Mouse (Mus musculus) lung, adult 2 months (tissue): ENCODE data around the gene Prpf38a. TPM values are rescaled to one million over a fixed set of nuclear protein-coding genes. Genes with fewer than 3 reads are reported as not detected.

ENCODE experiments used
- DNase-seq: peaks from one replicate; pipeline ENCODE4 v3.0.0; 2022
- H3K4me1 ChIP-seq: fragments of 200-500 bp; 2 replicates; pipeline ENCODE4 v1.6.1; 2011; ENCODE audit warnings: low read length; ENCODE audit not compliant: control insufficient read depth, insufficient read depth
- H3K4me3 ChIP-seq: fragments of 200-500 bp; replicated peaks from 2 replicates; pipeline ENCODE3; 2011; ENCODE audit warnings: low read depth, mild to moderate bottlenecking, control low read depth, low read length; ENCODE audit errors: extremely low read depth
- CTCF ChIP-seq: fragments of 200-500 bp; IDR thresholded peaks from 2 replicates; pipeline ENCODE4 v1.5.1; 2011; ENCODE audit warnings: mild to moderate bottlenecking, low read length, control low read depth; ENCODE audit not compliant: insufficient read depth
- POLR2A ChIP-seq: fragments of 200-500 bp; IDR thresholded peaks from 2 replicates; pipeline ENCODE4 v1.6.1; 2011; ENCODE audit warnings: low read depth, mild to moderate bottlenecking, control low read depth, low read length, borderline replicate concordance; ENCODE audit errors: extremely low read depth
- WGBS: fragments of 180-500 bp; shearing (Covaris S2); methylation state at CpG from one replicate; pipeline ENCODE4 v1.1.7; 2018; 5-methylcytosine and 5-hydroxymethylcytosine counted together
- polyA plus RNA-seq: library from polyadenylated mRNA; depleted of rRNA; stranded (reverse); fragments of >200 nt; gene quantifications from 2 replicates; pipeline ENCODE4 v1.2.3, GENCODE M21; 2012; rRNA removed

Gene Prpf38a
- polyA plus RNA-seq, 1 experiment = 6.0 TPM

DNA sequence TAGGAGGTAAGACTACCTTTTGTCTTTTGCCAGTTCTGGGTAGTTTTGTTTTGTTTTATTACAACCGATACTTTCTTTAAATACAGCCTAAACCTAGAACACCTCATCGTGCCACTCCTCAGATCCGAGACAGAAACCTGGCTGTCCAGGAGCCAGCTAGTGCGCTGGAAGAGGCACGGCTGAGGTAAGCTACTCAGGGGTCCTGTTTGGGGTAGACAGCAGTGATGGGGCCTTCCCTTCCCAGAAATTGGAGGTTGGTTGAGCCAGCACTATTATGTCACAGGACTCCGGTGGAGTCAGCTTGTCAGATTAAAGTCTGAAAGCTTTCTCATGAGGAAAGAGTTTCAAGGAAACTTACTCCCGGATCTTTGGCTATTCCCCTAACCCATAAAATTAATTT, 22.7 kb upstream of the Prpf38a start:
- Histone ChIP-seq H3K4me1 (no peaks in the 10 kb centered on the region), H3K4me3 (no peak overlapping the region)
- DNase-seq = no peak
- 96% methylated on average over 7 of the region's 7 CpGs for WGBS
- TF ChIP-seq POLR2A (no peak), CTCF (no peak)

DNA sequence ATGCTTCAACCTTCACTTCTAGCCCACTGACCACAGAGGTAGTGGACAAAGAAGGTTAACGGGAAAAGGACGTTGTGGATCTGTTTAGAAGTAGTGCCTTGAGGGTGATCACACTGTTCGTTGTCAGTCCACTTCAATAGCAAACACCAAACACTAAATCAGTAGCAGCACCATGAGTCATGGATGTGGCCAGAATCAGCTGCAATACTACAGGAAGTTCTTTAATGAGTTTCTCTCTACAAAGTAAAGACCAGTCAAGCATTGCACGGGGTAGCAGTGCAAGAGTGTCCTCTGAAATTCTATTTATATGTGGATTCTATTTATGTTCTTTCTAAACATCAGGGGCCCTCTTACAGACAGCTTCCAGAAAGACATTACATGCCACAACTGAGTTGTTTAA, 19.2 kb upstream of the Prpf38a start:
- TF ChIP-seq CTCF (no peak), POLR2A (no peak)
- no peak overlapping the region for H3K4me3 ChIP-seq
- H3K4me1 ChIP-seq = no peaks in the 10 kb centered on the region
- WGBS = 62% methylated on average over 4 of the region's 4 CpGs
- no peak for DNase-seq

DNA sequence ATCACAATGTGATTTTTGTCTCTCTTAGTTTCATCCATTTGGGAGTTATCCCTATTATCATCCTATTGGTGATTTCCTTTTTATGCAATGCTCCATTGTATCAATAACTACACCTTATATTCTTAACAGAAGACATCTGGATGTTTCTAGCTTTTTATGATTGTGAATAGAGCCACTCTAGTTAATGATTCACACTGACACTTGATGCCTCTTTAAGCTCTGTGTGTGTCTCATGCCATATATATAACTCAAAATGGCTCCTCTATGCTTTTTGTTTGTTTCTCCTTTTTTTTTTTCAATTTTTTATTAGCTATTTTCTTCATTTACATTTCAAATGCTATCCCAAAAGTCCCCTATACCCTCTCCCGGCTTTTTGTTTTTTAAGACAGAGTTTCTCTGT, 16.6 kb upstream of the Prpf38a start:
- no peak for DNase-seq
- no peak for TF ChIP-seq CTCF
- TF ChIP-seq POLR2A = no peak
- Histone ChIP-seq H3K4me1 (no peaks in the 10 kb centered on the region), H3K4me3 (no peak overlapping the region)
- 94% methylated on average over 1 of the region's 1 CpGs for WGBS

DNA sequence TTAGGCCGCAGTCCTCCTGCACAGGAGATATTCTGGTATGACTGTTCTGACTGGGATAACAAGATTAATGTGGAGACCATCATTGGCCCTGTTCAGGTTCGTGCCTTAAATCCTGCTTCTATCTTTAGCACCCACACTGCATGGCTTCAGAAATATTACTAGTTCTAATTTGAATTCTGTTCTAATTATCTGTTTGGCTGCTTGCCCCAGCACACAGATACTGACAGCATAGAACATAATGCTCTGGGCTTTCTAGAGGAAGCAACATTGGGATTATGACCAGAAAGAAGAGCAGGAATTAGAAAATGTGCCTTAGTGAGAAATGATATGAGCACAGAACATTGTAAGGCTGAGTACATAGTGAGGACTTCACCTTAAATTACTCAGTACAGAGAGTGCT, 14.2 kb upstream of the Prpf38a start:
- TF ChIP-seq POLR2A = no peak
- TF ChIP-seq CTCF = no peak
- Histone ChIP-seq H3K4me1 (no peaks in the 10 kb centered on the region), H3K4me3 (no peak overlapping the region)
- no peak for DNase-seq
- WGBS = 90% methylated on average over 2 of the region's 2 CpGs

DNA sequence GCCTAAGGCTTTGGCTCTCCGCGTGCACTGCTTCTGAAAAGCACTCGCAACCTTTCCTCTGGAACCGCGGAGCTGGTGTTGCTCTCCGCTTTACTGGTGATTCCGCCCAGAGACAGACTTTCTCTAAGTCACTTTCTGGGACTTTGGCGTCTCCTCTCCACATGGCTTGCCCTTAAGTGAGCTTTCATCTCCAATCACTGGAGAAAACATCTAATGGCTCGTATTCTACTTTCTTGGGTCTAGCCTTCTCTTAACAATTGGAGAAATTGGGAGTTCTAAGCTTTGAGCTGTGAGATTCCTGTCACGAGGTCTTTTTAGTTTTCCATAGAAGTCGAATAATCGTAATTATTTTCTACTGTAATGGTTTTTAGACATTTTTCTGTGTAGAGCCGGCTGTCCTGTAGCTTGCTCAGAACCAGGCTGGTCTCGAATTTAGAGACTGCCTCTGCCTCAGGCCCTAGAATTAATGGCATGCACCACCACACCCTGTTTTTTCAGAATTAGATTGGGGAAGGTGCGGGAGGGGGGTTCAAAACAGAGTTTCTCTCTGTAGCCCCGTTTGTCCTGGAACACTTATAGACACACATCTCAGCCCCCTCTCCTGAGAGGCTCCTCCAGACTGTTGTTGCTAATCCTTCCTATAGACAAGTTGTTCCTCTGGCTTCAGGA, 741 bp upstream of the Prpf38a start:
- H3K4me1 ChIP-seq = peaks cover 8% of the 10 kb centered on the region
- H3K4me3 ChIP-seq = peak overlapping the region; percentile 95
- DNase-seq = no peak
- WGBS = under 1% methylated on average over 16 of the region's 16 CpGs
- TF ChIP-seq CTCF = no peak
- no peak for TF ChIP-seq POLR2A

DNA sequence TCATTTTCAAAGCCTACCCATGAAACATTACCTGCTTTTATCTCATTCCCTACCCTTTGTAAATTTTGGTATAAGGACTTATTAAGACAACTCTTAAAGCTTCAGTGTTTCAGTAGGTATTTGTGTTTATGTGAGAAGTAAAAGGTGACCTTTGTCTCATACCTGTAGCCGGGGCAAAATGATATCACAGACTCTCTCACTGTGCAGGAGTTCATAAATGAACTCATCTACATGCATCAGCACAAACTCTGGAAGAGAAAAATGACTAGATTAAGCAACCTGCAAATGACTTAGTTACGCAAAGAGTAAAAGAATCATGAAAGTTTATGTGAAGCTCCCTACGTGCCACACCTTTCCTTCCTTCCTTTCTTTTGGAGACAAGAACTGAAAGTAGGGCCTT, 6.5 kb downstream of the Prpf38a start:
- DNase-seq = no peak
- TF ChIP-seq CTCF (no peak), POLR2A (no peak)
- Histone ChIP-seq H3K4me1 (no peaks in the 10 kb centered on the region), H3K4me3 (no peak overlapping the region)
- WGBS = 82% methylated on average over 3 of the region's 3 CpGs

DNA sequence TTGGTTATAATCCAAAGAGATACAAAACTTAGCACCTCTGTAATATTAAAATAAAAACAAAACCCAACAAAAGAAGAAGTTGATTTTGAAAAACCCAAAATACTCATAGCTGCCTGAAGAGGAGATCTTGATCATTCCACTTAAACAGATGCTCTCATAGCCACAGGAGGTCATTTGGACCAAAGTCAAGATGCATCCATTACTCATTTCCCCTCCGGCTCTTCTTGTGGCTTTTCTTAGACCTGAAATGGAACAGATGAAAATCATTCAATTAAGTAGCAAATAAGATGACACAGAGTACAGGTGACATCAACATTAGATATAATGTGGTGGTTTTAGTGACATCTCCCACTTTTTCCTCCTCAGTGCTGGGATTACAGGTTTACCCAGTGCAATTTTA, 14.1 kb downstream of the Prpf38a start:
- TF ChIP-seq CTCF = no peak
- TF ChIP-seq POLR2A = no peak
- no peak overlapping the region for H3K4me3 ChIP-seq
- 47% methylated on average over 1 of the region's 1 CpGs for WGBS
- no peak for DNase-seq
- H3K4me1 ChIP-seq = no peaks in the 10 kb centered on the region

DNA sequence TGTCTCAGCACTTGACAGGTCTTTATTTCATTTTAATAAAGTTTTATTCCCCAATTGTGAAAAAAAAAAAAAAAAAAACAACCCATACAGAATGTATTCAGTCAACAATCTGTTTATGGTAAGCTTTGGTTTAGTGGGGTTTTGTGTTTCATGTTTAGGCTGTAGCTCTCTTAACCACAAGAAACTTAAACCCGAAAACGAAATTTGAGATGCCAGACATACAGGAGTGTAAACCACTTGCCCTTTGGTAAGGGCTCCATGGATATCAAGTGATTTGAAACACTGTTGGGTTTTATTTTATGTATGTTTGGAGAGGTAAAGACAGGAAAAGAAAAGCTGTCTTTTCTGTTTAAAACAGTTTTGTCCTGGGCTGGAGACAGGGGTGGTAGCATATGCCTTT, 39.4 kb downstream of the Prpf38a start:
- DNase-seq = no peak
- no peak for TF ChIP-seq CTCF
- TF ChIP-seq POLR2A = no peak
- Histone ChIP-seq H3K4me3 (no peak overlapping the region), H3K4me1 (no peaks in the 10 kb centered on the region)
- 91% methylated on average over 2 of the region's 2 CpGs for WGBS

Other genes starting within 250 kb of the Prpf38a start
- gene Shisal2a, start 196.0 kb downstream of the Prpf38a start, polyA plus RNA-seq = 0.95 and 2.8 TPM in 2 replicates
- gene Gpx7, start 172.4 kb downstream of the Prpf38a start, polyA plus RNA-seq = 26.3 and 26.5 TPM in 2 replicates
- gene Tut4, start 119.9 kb downstream of the Prpf38a start, polyA plus RNA-seq = 31.3 and 35.0 TPM in 2 replicates
- gene Orc1, start 87 bp upstream of the Prpf38a start, polyA plus RNA-seq = 0.09 and 0.21 TPM in 2 replicates
- 27.5 and 31.8 TPM in 2 replicates for gene Cc2d1b, start 40.6 kb upstream of the Prpf38a start, polyA plus RNA-seq
- gene 3110021N24Rik, start 140.3 kb upstream of the Prpf38a start, polyA plus RNA-seq = 0.09 and 0.14 TPM in 2 replicates
- 4.8 and 7.0 TPM in 2 replicates for gene Zfyve9, start 201.5 kb upstream of the Prpf38a start, polyA plus RNA-seq